Mouse (Mus musculus) testis, adult 2 months (tissue): ENCODE data around the gene Gtf3c5.

Experiments used
- CTCF ChIP-seq: fragments of 200-500 bp; IDR thresholded peaks from 2 replicates; pipeline ENCODE4 v1.5.1; 2012; ENCODE audit warnings: low read depth, mild to moderate bottlenecking, inconsistent platforms, low read length, moderate library complexity; ENCODE audit not compliant: control insufficient read depth, insufficient read depth, insufficient replicate concordance
- POLR2A ChIP-seq: fragments of 200-500 bp; IDR thresholded peaks from 2 replicates; pipeline ENCODE4 v1.6.1; 2012; ENCODE audit warnings: low read depth, mild to moderate bottlenecking, inconsistent platforms, low read length, moderate library complexity; ENCODE audit not compliant: control insufficient read depth

DNA sequence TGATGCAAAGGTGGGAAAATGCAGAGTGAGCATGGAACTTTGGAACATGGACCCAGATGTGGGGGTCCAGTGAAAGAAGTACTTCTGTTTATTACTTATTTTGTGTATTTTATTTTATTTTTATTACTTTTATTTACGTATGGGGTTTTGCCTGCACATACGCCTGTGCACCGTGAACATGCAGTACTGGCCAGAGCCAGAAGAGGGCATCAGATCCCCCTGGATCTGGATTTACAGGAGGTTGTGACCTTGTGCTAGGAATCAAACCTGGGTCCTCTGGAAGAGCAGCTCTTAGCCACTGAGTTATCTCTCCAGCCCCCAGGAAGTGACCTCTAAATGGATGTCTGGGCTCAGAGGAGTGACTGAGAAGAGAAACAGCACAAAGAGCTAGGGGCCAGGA lies 41.3 kb upstream of the Gtf3c5 start:
- TF ChIP-seq POLR2A: no peak
- peak; percentile 50; the same call in 1 of the 2 replicates for TF ChIP-seq CTCF
